Mouse (Mus musculus) MEL (cell line): ENCODE measurements around the gene Hvcn1. TPM values are rescaled to one million over a fixed set of nuclear protein-coding genes. Genes with fewer than 3 reads are reported as not detected.

ENCODE experiments used
- DNase-seq: peaks from one replicate; pipeline ENCODE4 v3.0.0; 2011; ENCODE audit warnings: low read depth, low spot score
- H3K27ac ChIP-seq: 2 replicates; pipeline ENCODE4 v1.5.1; 2012; ENCODE audit warnings: low read depth, mild to moderate bottlenecking, control low read depth, low read length, moderate library complexity; ENCODE audit not compliant: control insufficient read depth
- H3K27me3 ChIP-seq, 2 experiments: fragments of 150-350 bp in 1 of 2; sonication (generic) in 1 of 2; 2 replicates each; pipeline ENCODE4 v1.6.1; 2012; ENCODE audit warnings: low read length in 2 of 2, mild to moderate bottlenecking in 2 of 2, improper control_type of control experiment in 1 of 2, moderate library complexity in 1 of 2; ENCODE audit not compliant: insufficient read depth in 2 of 2, control insufficient read depth in 1 of 2
- H3K36me3 ChIP-seq, 2 experiments: 2 replicates each; pipeline ENCODE4 v1.6.1; 2012 to 2014; ENCODE audit warnings: low read length in 2 of 2, improper control_type of control experiment in 1 of 2, inconsistent platforms in 1 of 2, mild to moderate bottlenecking in 1 of 2; ENCODE audit not compliant: insufficient read depth in 2 of 2, control insufficient read depth in 1 of 2
- H3K4me1 ChIP-seq, 2 experiments: fragments of 150-350 bp in 1 of 2; sonication (generic) in 1 of 2; 2 replicates each; pipeline ENCODE4 v1.6.1; 2012; ENCODE audit warnings: low read length in 2 of 2, improper control_type of control experiment in 1 of 2, mild to moderate bottlenecking in 1 of 2; ENCODE audit not compliant: insufficient read depth in 2 of 2, control insufficient read depth in 1 of 2
- H3K4me3 ChIP-seq, 2 experiments: fragments of 150-350 bp in 1 of 2; sonication (generic) in 1 of 2; 2 replicates each; pipeline ENCODE4 v1.5.1; 2012; ENCODE audit warnings: low read depth in 2 of 2, low read length in 2 of 2, mild to moderate bottlenecking in 2 of 2, moderate library complexity in 2 of 2, control low read depth in 1 of 2, improper control_type of control experiment in 1 of 2; ENCODE audit not compliant: control insufficient read depth in 1 of 2, insufficient read depth in 1 of 2
- H3K79me2 ChIP-seq: 2 replicates; pipeline ENCODE4 v1.6.1; 2012; ENCODE audit warnings: mild to moderate bottlenecking, low read length, moderate library complexity; ENCODE audit not compliant: control insufficient read depth, poor library complexity, insufficient read depth
- H3K9ac ChIP-seq: 2 replicates; pipeline ENCODE4 v1.6.1; 2012; ENCODE audit warnings: low read depth, mild to moderate bottlenecking, control low read depth, low read length, moderate library complexity; ENCODE audit not compliant: control insufficient read depth, poor library complexity, severe bottlenecking
- H3K9me3 ChIP-seq: fragments of 150-350 bp; sonication (generic); replicated peaks from 2 replicates; pipeline ENCODE4 v1.6.1; 2012; ENCODE audit warnings: mild to moderate bottlenecking, low read length, improper control_type of control experiment, moderate library complexity; ENCODE audit not compliant: insufficient read depth
- BHLHE40 ChIP-seq: IDR thresholded peaks from 2 replicates; pipeline ENCODE4 v1.6.1; 2012; ENCODE audit warnings: low read depth, mild to moderate bottlenecking, inconsistent platforms, low read length, improper control_type of control experiment, borderline replicate concordance
- CTCF ChIP-seq, 3 experiments: IDR thresholded peaks in 2 of 3; conservative IDR thresholded peaks in 1 of 3; 2 replicates each; pipeline ENCODE4 v1.5.1; 2011 to 2012; ENCODE audit warnings: low read length in 3 of 3, low read depth in 2 of 3, mild to moderate bottlenecking in 2 of 3, improper control_type of control experiment in 1 of 3, inconsistent platforms in 1 of 3, mixed read lengths in 1 of 3, moderate library complexity in 1 of 3; ENCODE audit not compliant: control insufficient read depth in 1 of 3, insufficient read depth in 1 of 3, poor library complexity in 1 of 3, severe bottlenecking in 1 of 3
- GABPA ChIP-seq: IDR thresholded peaks from 2 replicates; pipeline ENCODE4 v1.6.1; 2012; ENCODE audit warnings: low read depth, mild to moderate bottlenecking, inconsistent platforms, low read length, improper control_type of control experiment, moderate library complexity
- MAZ ChIP-seq: IDR thresholded peaks from 2 replicates; pipeline ENCODE4 v1.6.1; 2012; ENCODE audit warnings: low read depth, mild to moderate bottlenecking, inconsistent platforms, low read length, improper control_type of control experiment
- MYC ChIP-seq: IDR thresholded peaks from 2 replicates; pipeline ENCODE4 v1.6.1; 2011; ENCODE audit warnings: low read depth, mild to moderate bottlenecking, low read length, improper control_type of control experiment, moderate library complexity
- NRF1 ChIP-seq: IDR thresholded peaks from 2 replicates; pipeline ENCODE4 v1.6.1; 2014; ENCODE audit warnings: low read depth, mild to moderate bottlenecking, inconsistent platforms, low read length, improper control_type of control experiment, moderate library complexity; ENCODE audit not compliant: poor library complexity, insufficient read depth, severe bottlenecking
- POLR2A ChIP-seq, 2 experiments: IDR thresholded peaks; 2 replicates each; pipeline ENCODE4 v1.6.1; 2011 to 2012; ENCODE audit warnings: low read length in 2 of 2, mild to moderate bottlenecking in 2 of 2, control low read depth in 1 of 2, improper control_type of control experiment in 1 of 2, low read depth in 1 of 2, moderate library complexity in 1 of 2; ENCODE audit not compliant: control insufficient read depth in 1 of 2, insufficient read depth in 1 of 2, poor library complexity in 1 of 2
- POLR2AphosphoS2 ChIP-seq: IDR thresholded peaks from 2 replicates; pipeline ENCODE4 v1.6.1; 2011; ENCODE audit warnings: low read length, improper control_type of control experiment
- POLR2AphosphoS5 ChIP-seq: IDR thresholded peaks from 2 replicates; pipeline ENCODE4 v1.6.1; 2012; ENCODE audit warnings: low read depth, borderline replicate concordance, mild to moderate bottlenecking, inconsistent platforms, low read length, moderate library complexity, mixed read lengths
- RAD21 ChIP-seq: IDR thresholded peaks from 2 replicates; pipeline ENCODE4 v1.6.1; 2011; ENCODE audit warnings: mild to moderate bottlenecking, low read depth, low read length, improper control_type of control experiment
- RCOR1 ChIP-seq: IDR thresholded peaks from 2 replicates; pipeline ENCODE4 v1.6.1; 2012; ENCODE audit warnings: low read depth, mild to moderate bottlenecking, inconsistent platforms, low read length, improper control_type of control experiment
- SIN3A ChIP-seq: IDR thresholded peaks from 2 replicates; pipeline ENCODE4 v1.6.1; 2012; ENCODE audit warnings: low read length, improper control_type of control experiment, inconsistent platforms
- SMC3 ChIP-seq: IDR thresholded peaks from 2 replicates; pipeline ENCODE4 v1.6.1; 2011; ENCODE audit warnings: low read depth, low read length, improper control_type of control experiment
- TAL1 ChIP-seq: IDR thresholded peaks from 2 replicates; pipeline ENCODE4 v1.6.1; 2012; ENCODE audit warnings: mild to moderate bottlenecking, inconsistent platforms, low read length, moderate library complexity, mixed read lengths
- TCF12 ChIP-seq: IDR thresholded peaks from 2 replicates; pipeline ENCODE4 v1.6.1; 2014; ENCODE audit warnings: low read depth, mild to moderate bottlenecking, inconsistent platforms, low read length, improper control_type of control experiment, moderate library complexity
- USF1 ChIP-seq: IDR thresholded peaks from 2 replicates; pipeline ENCODE4 v1.6.1; 2014; ENCODE audit warnings: low read depth, mild to moderate bottlenecking, inconsistent platforms, low read length, improper control_type of control experiment, moderate library complexity
- USF2 ChIP-seq, 2 experiments: IDR thresholded peaks; 2 replicates each; pipeline ENCODE4 v1.6.1; 2011 to 2012; ENCODE audit warnings: improper control_type of control experiment in 2 of 2, low read length in 2 of 2, borderline replicate concordance in 1 of 2, inconsistent platforms in 1 of 2, low read depth in 1 of 2, mild to moderate bottlenecking in 1 of 2; ENCODE audit not compliant: insufficient read depth in 1 of 2
- ZC3H11A ChIP-seq: IDR thresholded peaks from 2 replicates; pipeline ENCODE4 v1.6.1; 2012; ENCODE audit warnings: low read depth, mild to moderate bottlenecking, inconsistent platforms, low read length, improper control_type of control experiment
- polyA plus RNA-seq, 2 experiments: library from polyadenylated mRNA; stranded (reverse) in 1 of 2; unstranded in 1 of 2; fragments of >175 nt in 1 of 2; fragments of >200 nt in 1 of 2; gene quantifications; 2 replicates each; pipeline versions ENCODE4 v1.2.1 to v1.2.4; 2012; ENCODE audit warnings: low replicate concordance in 2 of 2, low read depth in 1 of 2; ENCODE audit not compliant: insufficient read length in 2 of 2, insufficient read depth in 1 of 2, missing spikeins in 1 of 2
- total RNA-seq: library from RNA; depleted of rRNA; stranded (reverse); fragments of 300-350 nt; gene quantifications from 2 replicates; pipeline ENCODE4 v1.2.3, GENCODE M21; 2012

Hvcn1 gene
- total and polyA plus RNA-seq, 3 experiments = 8.4 to 13.5 TPM; not detected in 1

- DNase-seq = no peak
- Histone ChIP-seq H3K4me3 (no peak overlapping the region), H3K9ac (no peak overlapping the region), H3K36me3 (peaks cover 6 to 24% of the 10 kb centered on the region in 2 experiments), H3K27me3 (no peaks in the 10 kb centered on the region), H3K27ac (no peak overlapping the region), H3K9me3 (no peaks in the 10 kb centered on the region), H3K79me2 (peaks cover 64% of the 10 kb centered on the region), H3K4me1 (peaks cover 9 to 29% of the 10 kb centered on the region in 2 experiments)
- TF ChIP-seq USF2 (IDR thresholded peaks at IDR 0.05; ENCODE audit: borderline replicate concordance in 1 of 2, insufficient read depth in 1 of 2, low read depth in 1 of 2, low read length in 2 of 2) (no peak), POLR2AphosphoS2 (no peak), SMC3 (no peak), GABPA (no peak), ZC3H11A (no peak), MYC (no peak), TAL1 (no peak), USF1 (no peak)
Observed at GRCm38 (mm10) chr5:122287026-122287425, 80.4 kb downstream of the Hvcn1 start.

GRCm38 (mm10) chr5:122288147-122288811 is 81.7 kb downstream of the Hvcn1 start:
- Histone ChIP-seq H3K27ac (no peak overlapping the region), H3K4me3 (no peak overlapping the region), H3K79me2 (peaks cover 75% of the 10 kb centered on the region), H3K9ac (no peak overlapping the region), H3K27me3 (no peaks in the 10 kb centered on the region), H3K4me1 (peaks cover 8 to 28% of the 10 kb centered on the region in 2 experiments), H3K9me3 (no peaks in the 10 kb centered on the region)
- DNase-seq = no peak
- TF ChIP-seq TCF12 (no peak), GABPA (no peak), ZC3H11A (no peak), CTCF (IDR thresholded peaks at IDR 0.05 in 2 of 3, conservative IDR thresholded peaks at IDR 0.05 in 1 of 3; ENCODE audit: control insufficient read depth in 1 of 3, insufficient read depth in 1 of 3, low read depth in 2 of 3, low read length in 3 of 3, poor library complexity in 1 of 3, severe bottlenecking in 1 of 3) (no peak), POLR2A (IDR thresholded peaks at IDR 0.05; ENCODE audit: control insufficient read depth in 1 of 2, insufficient read depth in 1 of 2, low read depth in 1 of 2, low read length in 2 of 2, poor library complexity in 1 of 2) (no peak), BHLHE40 (no peak), MAZ (no peak), RCOR1 (no peak), POLR2AphosphoS5 (no peak), SIN3A (no peak), NRF1 (no peak), RAD21 (no peak)
- TF ChIP-seq, all 39 proteins: peak for 0
- peaks cover 9 to 19% of the 10 kb centered on the region in 2 experiments for H3K36me3 ChIP-seq
